Mouse (Mus musculus): ENCODE data around the gene Ptprg. TPM values are rescaled to one million over a fixed set of nuclear protein-coding genes. Genes with fewer than 3 reads are reported as not detected.

Gene Ptprg
- polyA plus RNA-seq, 1 experiment = 22.0 TPM

DNA sequence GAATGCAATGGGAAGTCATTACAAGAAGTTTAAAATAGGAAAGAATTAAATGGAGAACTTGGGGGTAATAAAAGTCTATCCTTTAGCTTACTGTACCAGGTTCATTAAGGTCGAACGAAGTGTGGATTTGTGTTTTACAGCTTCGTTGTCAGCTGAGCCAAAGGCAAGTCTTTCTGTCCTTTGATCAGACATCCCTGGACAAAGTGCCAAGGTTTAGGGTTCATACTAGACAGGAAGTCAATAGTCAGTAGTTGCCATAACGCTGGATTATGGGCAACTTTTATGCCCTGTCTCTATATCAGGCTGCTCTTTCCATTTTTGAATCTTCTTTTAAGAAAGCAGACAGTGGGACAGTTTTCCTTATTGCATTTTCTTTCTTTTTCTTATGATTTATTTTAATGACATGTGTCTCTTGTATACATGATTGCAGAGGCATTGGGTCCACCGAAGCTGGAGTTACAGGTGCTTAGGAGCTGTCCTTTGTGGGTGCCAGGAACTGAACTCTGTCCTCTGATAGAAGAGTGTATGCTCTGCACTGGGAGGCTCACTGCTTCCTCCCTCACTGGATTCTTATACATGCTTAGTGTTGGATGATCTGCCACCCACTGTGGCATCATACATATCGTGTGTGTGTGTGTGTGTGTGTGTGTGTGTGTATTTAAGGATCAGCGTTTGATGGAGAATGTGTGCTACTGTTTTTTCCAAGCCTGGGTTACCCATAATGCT is 56.7 kb downstream of the Ptprg start:
- TF ChIP-seq POLR2A (IDR thresholded peaks at IDR 0.05; ENCODE audit: borderline replicate concordance, insufficient read depth, low read length) (no peak), CTCF (IDR thresholded peaks at IDR 0.05; ENCODE audit: borderline replicate concordance, insufficient read depth, low read depth, low read length) (no peak)
- WGBS = 89% methylated on average over 7 of the region's 7 CpGs

DNA sequence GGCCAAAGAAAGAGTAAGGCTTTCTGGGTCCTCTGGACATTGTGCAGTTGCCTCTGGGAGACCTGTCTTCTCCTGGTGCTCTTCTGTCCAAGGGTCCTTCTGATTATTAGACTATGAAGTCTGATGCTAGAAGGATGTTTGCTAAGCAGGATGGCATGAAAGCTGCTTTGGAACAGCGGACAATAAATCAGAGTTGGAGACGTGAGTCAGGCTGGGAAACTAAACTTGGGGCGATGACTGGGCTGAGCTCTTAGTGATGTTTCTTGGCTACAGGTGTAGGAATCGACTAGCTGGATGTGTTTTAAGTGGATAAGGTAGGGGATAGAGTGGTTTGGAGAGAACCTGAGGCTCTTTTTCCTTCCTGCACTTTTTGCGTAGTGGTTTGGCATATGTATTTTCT is 59.1 kb downstream of the Ptprg start:
- 96% methylated on average over 5 of the region's 5 CpGs for WGBS
- TF ChIP-seq CTCF (IDR thresholded peaks at IDR 0.05; ENCODE audit: borderline replicate concordance, insufficient read depth, low read depth, low read length) (no peak), POLR2A (IDR thresholded peaks at IDR 0.05; ENCODE audit: borderline replicate concordance, insufficient read depth, low read length) (no peak)
- no peak overlapping the region for H3K4me3 ChIP-seq (replicated peaks; ENCODE audit: insufficient read depth, low read depth, low read length)

More for the DNA sequence above, 56.7 kb downstream of the Ptprg start:
- no peak overlapping the region for H3K4me3 ChIP-seq (replicated peaks; ENCODE audit: insufficient read depth, low read depth, low read length)
- H3K27ac ChIP-seq (ENCODE audit: insufficient read depth, low read length) = no peak overlapping the region
- no peaks in the 10 kb centered on the region for H3K27me3 ChIP-seq (ENCODE audit: control insufficient read depth, insufficient read depth, low read length)
- 0 out of 2 replicates have a peak, but pooled peaks cover 3% of the 10 kb centered on the region for H3K4me1 ChIP-seq (ENCODE audit: control insufficient read depth, insufficient read depth, low read length)
- DNase-seq = no peak

DNA sequence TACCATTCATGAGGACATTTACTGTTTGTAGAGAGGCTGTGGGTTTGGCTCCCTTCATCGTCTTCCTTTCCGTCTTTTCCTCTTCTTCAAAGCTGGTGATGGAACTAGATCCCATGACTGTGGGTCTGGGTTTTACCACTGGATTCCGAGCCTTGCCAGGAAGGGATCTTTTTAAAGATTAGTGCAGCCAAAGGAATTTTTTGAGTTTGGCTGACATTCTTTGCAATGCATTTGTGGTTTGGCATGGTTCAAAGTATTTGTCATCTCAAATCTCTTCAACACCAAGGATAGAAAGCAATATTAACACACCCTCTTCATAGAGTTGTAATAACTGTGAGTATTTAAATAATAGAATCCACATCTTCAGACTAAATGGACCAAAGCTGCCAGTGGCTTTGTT is 59.8 kb downstream of the Ptprg start:
- Histone ChIP-seq H3K27me3 (ENCODE audit: control insufficient read depth, insufficient read depth, low read length) (no peaks in the 10 kb centered on the region), H3K4me3 (replicated peaks; ENCODE audit: insufficient read depth, low read depth, low read length) (no peak overlapping the region), H3K4me1 (ENCODE audit: control insufficient read depth, insufficient read depth, low read length) (peaks cover 12% of the 10 kb centered on the region; the same call in 1 of the 2 replicates), H3K27ac (ENCODE audit: insufficient read depth, low read length) (no peak overlapping the region)
- whole genome bisulfite sequencing = 72% methylated on average over 3 of the region's 3 CpGs
- TF ChIP-seq POLR2A (IDR thresholded peaks at IDR 0.05; ENCODE audit: borderline replicate concordance, insufficient read depth, low read length) = no peak
- TF ChIP-seq CTCF (IDR thresholded peaks at IDR 0.05; ENCODE audit: borderline replicate concordance, insufficient read depth, low read depth, low read length) = no peak
- no peak for DNase-seq

More for the DNA sequence above, 59.1 kb downstream of the Ptprg start:
- peaks cover 5% of the 10 kb centered on the region; the same call in 1 of the 2 replicates for H3K4me1 ChIP-seq (ENCODE audit: control insufficient read depth, insufficient read depth, low read length)
- H3K27me3 ChIP-seq (ENCODE audit: control insufficient read depth, insufficient read depth, low read length) = no peaks in the 10 kb centered on the region
- no peak overlapping the region for H3K27ac ChIP-seq (ENCODE audit: insufficient read depth, low read length)
- no peak for DNase-seq

DNA sequence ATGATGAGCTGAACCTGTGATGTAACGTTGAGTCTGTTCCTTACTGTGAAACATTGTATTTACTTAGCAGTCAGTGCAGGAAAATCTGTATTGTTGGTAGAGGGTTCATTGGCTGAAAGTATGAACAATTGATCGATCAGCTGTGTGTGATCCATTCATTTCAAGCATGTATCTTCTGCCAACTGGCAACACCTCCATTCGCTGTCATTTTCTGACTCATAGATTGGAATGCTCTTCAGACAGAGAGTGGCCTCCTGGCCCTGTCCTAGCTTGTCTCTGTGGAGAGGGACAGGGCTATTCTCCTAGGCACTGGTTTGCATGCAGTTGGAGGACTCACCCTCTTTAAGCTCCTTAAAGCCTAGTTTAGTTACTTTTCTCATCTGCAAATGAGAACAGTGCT is 62.4 kb downstream of the Ptprg start:
- Histone ChIP-seq H3K4me3 (replicated peaks; ENCODE audit: insufficient read depth, low read depth, low read length) (no peak overlapping the region), H3K27ac (ENCODE audit: insufficient read depth, low read length) (no peak overlapping the region), H3K27me3 (ENCODE audit: control insufficient read depth, insufficient read depth, low read length) (no peaks in the 10 kb centered on the region), H3K4me1 (ENCODE audit: control insufficient read depth, insufficient read depth, low read length) (peaks cover 12% of the 10 kb centered on the region; the same call in 1 of the 2 replicates)
- no peak for TF ChIP-seq POLR2A (IDR thresholded peaks at IDR 0.05; ENCODE audit: borderline replicate concordance, insufficient read depth, low read length)
- TF ChIP-seq CTCF (IDR thresholded peaks at IDR 0.05; ENCODE audit: borderline replicate concordance, insufficient read depth, low read depth, low read length) = no peak
- DNase-seq = no peak
- WGBS = 53% methylated on average over 3 of the region's 3 CpGs

DNA sequence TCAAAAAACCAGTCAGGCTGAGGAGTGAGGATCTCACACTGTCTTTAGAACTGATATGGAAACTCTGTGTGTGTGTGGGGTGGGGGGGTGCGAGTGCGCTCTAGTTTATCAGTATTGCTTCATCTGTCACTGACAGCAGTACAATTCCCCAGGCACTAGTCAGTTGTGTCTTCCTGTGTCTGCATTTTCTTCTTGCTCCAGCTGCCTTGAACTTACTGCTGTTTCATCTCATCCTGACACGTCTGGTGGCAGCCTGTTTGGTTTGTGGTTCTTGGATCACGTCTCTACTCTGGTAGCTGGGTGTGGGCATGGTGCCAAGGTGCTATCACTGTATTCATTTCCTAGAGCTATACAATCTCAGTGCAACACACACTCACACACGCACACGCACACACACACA is 64.0 kb downstream of the Ptprg start:
- WGBS = 54% methylated on average over 6 of the region's 6 CpGs
- Histone ChIP-seq H3K4me3 (replicated peaks; ENCODE audit: insufficient read depth, low read depth, low read length) (no peak overlapping the region), H3K4me1 (ENCODE audit: control insufficient read depth, insufficient read depth, low read length) (peaks cover 12% of the 10 kb centered on the region; the same call in 1 of the 2 replicates), H3K27me3 (ENCODE audit: control insufficient read depth, insufficient read depth, low read length) (no peaks in the 10 kb centered on the region), H3K27ac (ENCODE audit: insufficient read depth, low read length) (no peak overlapping the region)
- peak; percentile 29 to 33 for DNase-seq
- TF ChIP-seq CTCF (IDR thresholded peaks at IDR 0.05; ENCODE audit: borderline replicate concordance, insufficient read depth, low read depth, low read length) = no peak
- TF ChIP-seq POLR2A (IDR thresholded peaks at IDR 0.05; ENCODE audit: borderline replicate concordance, insufficient read depth, low read length) = no peak

DNA sequence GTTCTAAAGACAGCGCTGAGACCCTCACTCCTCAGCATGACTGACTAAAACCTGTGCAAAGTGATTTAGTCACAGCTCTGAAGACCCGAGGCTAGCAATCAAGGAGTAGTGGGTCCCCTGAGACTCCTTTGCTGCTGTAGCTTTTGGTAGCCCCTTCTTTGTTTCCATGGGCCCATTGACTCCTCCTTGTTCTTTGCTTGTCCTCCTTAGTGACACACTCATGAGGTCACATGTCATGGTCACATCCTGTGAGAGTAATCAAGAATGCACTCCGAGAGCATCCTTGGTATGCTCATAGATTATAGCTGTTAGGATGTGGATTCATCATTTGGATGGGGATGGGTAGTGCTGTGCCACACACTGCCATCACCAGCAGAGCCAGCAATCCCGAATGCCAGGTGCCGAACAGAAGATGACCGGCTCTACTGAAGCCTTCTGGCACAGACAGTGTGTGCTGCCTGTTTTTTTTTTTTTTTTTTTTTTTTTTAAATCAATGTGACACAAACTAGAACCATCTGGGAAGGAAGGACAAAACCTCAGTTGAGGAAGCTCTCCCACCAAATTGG is 64.9 kb downstream of the Ptprg start:
- WGBS = 23% methylated on average over 6 of the region's 6 CpGs
- DNase-seq = peak in 1 of 2 experiments; percentile 41
- peaks cover 12% of the 10 kb centered on the region; the same call in 1 of the 2 replicates for H3K4me1 ChIP-seq (ENCODE audit: control insufficient read depth, insufficient read depth, low read length)
- no peak for TF ChIP-seq POLR2A (IDR thresholded peaks at IDR 0.05; ENCODE audit: borderline replicate concordance, insufficient read depth, low read length)
- no peak for TF ChIP-seq CTCF (IDR thresholded peaks at IDR 0.05; ENCODE audit: borderline replicate concordance, insufficient read depth, low read depth, low read length)
- H3K4me3 ChIP-seq (replicated peaks; ENCODE audit: insufficient read depth, low read depth, low read length) = no peak overlapping the region
- no peak overlapping the region for H3K27ac ChIP-seq (ENCODE audit: insufficient read depth, low read length)
- H3K27me3 ChIP-seq (ENCODE audit: control insufficient read depth, insufficient read depth, low read length) = no peaks in the 10 kb centered on the region

DNA sequence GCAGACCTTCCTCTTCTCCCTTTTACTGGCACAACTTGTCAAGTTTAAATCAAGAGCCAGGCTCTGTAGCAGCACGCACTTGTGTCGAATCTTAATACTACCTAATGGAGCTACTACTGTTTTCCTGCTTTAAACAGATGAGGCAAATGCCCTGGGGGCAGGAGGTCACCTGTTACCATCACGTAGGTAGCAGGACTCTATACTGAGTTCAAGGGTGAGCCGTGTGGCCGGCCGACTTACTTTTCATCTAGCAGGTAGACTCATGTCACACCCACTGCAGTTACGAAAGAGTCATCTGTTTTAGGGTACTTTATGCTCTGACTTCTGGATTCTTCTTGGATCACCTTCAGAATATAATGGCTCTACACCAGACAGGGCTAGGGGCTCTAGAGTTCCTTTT is 66.3 kb downstream of the Ptprg start:
- Histone ChIP-seq H3K4me1 (ENCODE audit: control insufficient read depth, insufficient read depth, low read length) (peaks cover 12% of the 10 kb centered on the region; the same call in 1 of the 2 replicates), H3K27ac (ENCODE audit: insufficient read depth, low read length) (no peak overlapping the region), H3K4me3 (replicated peaks; ENCODE audit: insufficient read depth, low read depth, low read length) (no peak overlapping the region), H3K27me3 (ENCODE audit: control insufficient read depth, insufficient read depth, low read length) (no peaks in the 10 kb centered on the region)
- no peak for DNase-seq
- 98% methylated on average over 7 of the region's 7 CpGs for WGBS
- TF ChIP-seq CTCF (IDR thresholded peaks at IDR 0.05; ENCODE audit: borderline replicate concordance, insufficient read depth, low read depth, low read length) = no peak
- TF ChIP-seq POLR2A (IDR thresholded peaks at IDR 0.05; ENCODE audit: borderline replicate concordance, insufficient read depth, low read length) = no peak

DNA sequence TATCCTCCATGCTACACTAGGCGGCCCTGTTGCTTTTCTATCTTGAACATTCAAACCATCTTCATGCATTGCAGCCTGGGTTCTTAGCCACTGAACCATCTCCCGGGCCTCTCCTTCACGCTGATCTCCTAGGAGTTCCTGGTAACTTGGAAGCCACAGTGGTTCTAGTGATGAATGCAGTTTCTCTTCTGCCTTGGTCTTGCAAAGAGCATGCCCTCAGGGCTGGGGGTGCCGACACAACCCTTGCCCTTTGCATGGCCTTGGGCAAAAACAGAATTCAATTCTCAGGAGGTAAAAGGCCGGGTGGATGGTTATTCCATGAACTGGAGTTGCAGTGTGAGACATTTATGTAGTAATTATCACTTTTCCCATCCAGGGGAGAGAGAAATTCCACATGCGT is 67.0 kb downstream of the Ptprg start:
- H3K27ac ChIP-seq (ENCODE audit: insufficient read depth, low read length) = no peak overlapping the region
- H3K27me3 ChIP-seq (ENCODE audit: control insufficient read depth, insufficient read depth, low read length) = no peaks in the 10 kb centered on the region
- H3K4me3 ChIP-seq (replicated peaks; ENCODE audit: insufficient read depth, low read depth, low read length) = no peak overlapping the region
- H3K4me1 ChIP-seq (ENCODE audit: control insufficient read depth, insufficient read depth, low read length) = peaks cover 12% of the 10 kb centered on the region; the same call in 1 of the 2 replicates
- 93% methylated on average over 6 of the region's 6 CpGs for WGBS
- no peak for TF ChIP-seq POLR2A (IDR thresholded peaks at IDR 0.05; ENCODE audit: borderline replicate concordance, insufficient read depth, low read length)
- no peak for TF ChIP-seq CTCF (IDR thresholded peaks at IDR 0.05; ENCODE audit: borderline replicate concordance, insufficient read depth, low read depth, low read length)
- no peak for DNase-seq

All from cerebellum, adult 2 months (tissue).